Mouse (Mus musculus) liver, embryonic 12.5 days (tissue): ENCODE results near the gene Abcb8. TPM values are rescaled to one million over a fixed set of nuclear protein-coding genes. Genes with fewer than 3 reads are reported as not detected.

Source experiments
- ATAC-seq: fragments of 200-750 bp; cut with Nextera tagmentation; 2 replicates; pipeline ENCODE4 v1.8.0; 2017; ENCODE audit warnings: moderate number of reproducible peaks, mild to moderate bottlenecking, moderate library complexity
- H3K27ac ChIP-seq: fragments of 300-500 bp; sonication (generic); 2 replicates; pipeline ENCODE4 v1.5.1; 2016; ENCODE audit warnings: mild to moderate bottlenecking
- H3K27me3 ChIP-seq: fragments of 300-500 bp; sonication (generic); replicated peaks from 2 replicates; pipeline ENCODE4 v1.6.1; 2016; ENCODE audit warnings: mild to moderate bottlenecking, moderate library complexity
- H3K36me3 ChIP-seq: fragments of 300-500 bp; sonication (generic); 2 replicates; pipeline ENCODE4 v1.6.1; 2016; ENCODE audit warnings: mild to moderate bottlenecking, moderate library complexity
- H3K4me1 ChIP-seq: fragments of 300-500 bp; sonication (generic); 2 replicates; pipeline ENCODE4 v1.6.1; 2016
- H3K4me2 ChIP-seq: fragments of 300-500 bp; sonication (generic); 2 replicates; pipeline ENCODE4 v1.6.1; 2016; ENCODE audit warnings: mild to moderate bottlenecking, moderate library complexity
- H3K4me3 ChIP-seq: fragments of 300-500 bp; sonication (generic); 2 replicates; pipeline ENCODE4 v1.5.1; 2016; ENCODE audit warnings: mild to moderate bottlenecking, moderate library complexity
- H3K9ac ChIP-seq: fragments of 300-500 bp; sonication (generic); 2 replicates; pipeline ENCODE4 v1.6.1; 2016; ENCODE audit warnings: mild to moderate bottlenecking, moderate library complexity
- H3K9me3 ChIP-seq: fragments of 300-500 bp; sonication (generic); replicated peaks from 2 replicates; pipeline ENCODE4 v1.6.1; 2016; ENCODE audit warnings: mild to moderate bottlenecking, moderate library complexity
- WGBS: fragments of 180-500 bp; shearing (Covaris S2); methylation state at CpG from one replicate; pipeline ENCODE4 v1.1.7; 2016; ENCODE audit not compliant: insufficient replicate concordance; 5-methylcytosine and 5-hydroxymethylcytosine counted together
- polyA plus RNA-seq: library from polyadenylated mRNA; unstranded; fragments of >200 nt; fragmentation: Nextera tagmentation; extraction: Ambion mirVana; gene quantifications from 2 replicates; pipeline ENCODE4 v1.2.1, GENCODE M21; 2016

Abcb8 gene
- polyA plus RNA-seq, 1 experiment from 2014 or later, result 34.1 TPM

DNA sequence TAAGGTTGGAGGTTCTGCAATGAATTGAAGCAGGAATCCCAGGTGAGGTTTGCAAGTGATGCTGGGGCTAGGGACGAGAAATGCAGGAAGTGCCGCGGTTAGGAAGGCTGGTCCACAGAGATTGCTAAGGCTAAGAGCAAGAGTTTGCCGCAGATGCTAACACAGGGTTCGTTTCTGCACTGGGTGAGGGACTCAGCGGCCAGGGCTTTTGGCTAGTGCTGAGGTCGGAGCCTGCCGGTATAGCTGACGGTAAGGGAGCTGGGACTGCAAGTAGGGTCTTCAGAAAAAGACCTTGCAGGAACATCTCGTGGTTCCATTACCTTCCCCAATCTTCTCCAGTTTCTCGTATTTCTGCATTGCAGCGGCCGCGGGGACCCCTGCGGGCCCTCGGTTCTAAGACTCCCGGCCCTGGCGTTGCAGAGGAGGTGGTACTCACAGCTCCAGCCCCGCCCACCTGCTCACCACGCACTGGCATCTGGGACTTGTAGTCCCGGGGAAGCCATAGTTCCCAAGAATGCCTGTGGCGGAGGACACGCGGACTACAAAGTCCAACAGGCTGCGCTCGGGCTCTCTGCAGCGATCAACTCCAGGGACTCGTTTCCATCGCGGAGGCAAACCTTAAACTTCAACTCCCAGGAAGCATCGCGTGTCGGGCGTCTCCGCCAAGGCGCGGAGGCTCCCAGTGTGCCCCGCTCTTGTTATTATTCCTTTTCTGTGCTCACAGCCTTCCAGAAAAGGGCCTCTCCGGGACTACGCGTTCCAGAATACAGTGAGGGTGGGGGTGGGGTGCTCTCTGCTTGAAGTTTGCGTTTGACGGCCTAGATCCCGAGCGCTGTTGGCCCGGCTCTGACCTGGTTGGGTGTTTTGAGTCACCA is 29.9 kb downstream of the Abcb8 start, which contains the start of the genes Cdk5 and Slc4a2:
TSS of gene Cdk5 (minus strand) at position 402 of the 875 bp plus-strand sequence.
TSS of gene Slc4a2 (plus strand) at position 709 of the 875 bp plus-strand sequence.
- under 1% methylated on average over 46 of the region's 46 CpGs for WGBS
- H3K9me3 ChIP-seq, result no peaks in the 10 kb centered on the region
- peak within 1 kb of the TSS; percentile 89 for H3K9ac ChIP-seq
- H3K27ac ChIP-seq, result peak within 1 kb of the TSS; percentile 95
- peak within 1 kb of the TSS; percentile 74 for H3K4me3 ChIP-seq
- peaks cover 55% of the 10 kb centered on the region for H3K4me1 ChIP-seq
- peak within 1 kb of the TSS; percentile 95 for H3K4me2 ChIP-seq
- H3K27me3 ChIP-seq, result no peaks in the 10 kb centered on the region; the same call in 1 of the 2 replicates
- ATAC-seq, result peak; percentile 93
- H3K36me3 ChIP-seq, result peaks cover 13% of the 10 kb centered on the region

DNA sequence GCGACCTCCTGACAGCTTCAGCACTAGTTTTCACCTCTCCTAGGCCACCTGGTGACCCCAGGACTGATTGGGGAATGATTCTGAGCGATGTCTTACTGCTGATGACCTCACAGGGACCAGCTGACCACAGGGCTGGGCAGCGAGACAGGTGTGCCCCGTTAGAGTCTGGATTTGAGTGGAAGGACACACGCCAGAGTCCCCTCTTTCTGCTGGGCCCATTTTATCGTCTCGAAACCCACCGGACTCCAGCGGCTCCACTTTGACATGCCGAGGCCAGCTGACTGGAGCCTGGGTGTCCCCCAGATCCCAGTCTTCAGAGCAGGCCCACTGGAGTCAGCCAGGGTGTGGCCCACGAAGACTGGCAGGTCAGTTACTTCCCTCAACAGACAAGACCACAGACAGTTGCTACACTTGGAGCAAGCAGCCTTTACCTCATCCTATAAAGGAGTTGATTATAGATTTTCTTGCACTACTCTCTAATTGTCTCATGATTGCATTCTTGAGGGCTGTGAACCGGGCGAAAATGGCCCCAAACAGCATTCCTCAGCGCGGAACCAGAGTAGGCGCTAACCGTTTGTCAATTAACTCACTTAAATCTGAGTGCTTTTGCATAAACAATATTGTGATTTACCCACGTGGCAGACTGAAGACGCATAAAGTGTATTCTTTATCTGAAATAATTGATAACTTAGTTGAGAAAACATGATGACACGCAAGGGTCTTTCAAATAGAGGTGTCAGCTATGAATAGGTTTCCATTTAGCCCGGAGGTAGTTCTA is 30.7 kb downstream of the Abcb8 start:
- Histone ChIP-seq H3K9me3 (no peaks in the 10 kb centered on the region), H3K4me1 (peaks cover 60% of the 10 kb centered on the region), H3K4me2 (peak overlapping the region; percentile 95), H3K27me3 (no peaks in the 10 kb centered on the region; the same call in 1 of the 2 replicates), H3K4me3 (peak overlapping the region; percentile 74), H3K36me3 (peaks cover 9% of the 10 kb centered on the region), H3K27ac (peak overlapping the region; percentile 95), H3K9ac (peak overlapping the region; percentile 89)
- ATAC-seq, result no peak
- 14% methylated on average over 21 of the region's 21 CpGs for WGBS

DNA sequence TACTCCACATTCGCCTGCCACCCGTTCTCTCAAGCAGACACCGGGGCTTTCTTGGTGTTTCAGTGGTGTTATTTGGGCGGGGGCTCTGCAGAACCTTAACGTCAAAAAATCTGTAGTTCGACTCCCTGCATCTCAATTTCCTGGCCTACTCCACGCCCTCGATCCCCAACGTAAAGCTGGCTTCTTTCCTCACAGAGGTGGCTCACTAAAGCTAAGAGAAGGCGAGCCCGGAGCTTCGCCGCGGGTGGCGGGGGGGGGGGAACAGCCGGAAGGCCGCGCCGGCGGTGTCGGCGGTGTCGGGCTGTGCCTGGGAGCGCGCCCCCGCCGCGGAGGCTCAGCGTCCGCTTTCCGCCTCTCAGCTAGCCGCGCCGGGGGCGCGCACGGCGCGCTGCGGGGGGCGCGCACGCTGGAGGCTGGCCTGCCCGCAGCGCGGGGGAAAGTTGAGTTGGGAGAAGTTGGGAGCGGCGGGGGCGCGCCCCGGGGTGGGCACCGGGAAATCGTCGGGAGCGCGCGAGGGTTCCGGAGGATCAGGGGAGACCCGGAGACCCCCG is 31.5 kb downstream of the Abcb8 start:
- H3K27me3 ChIP-seq, result no peaks in the 10 kb centered on the region; the same call in 1 of the 2 replicates
- no peaks in the 10 kb centered on the region for H3K9me3 ChIP-seq
- ATAC-seq, result peak; percentile 48
- peak overlapping the region; percentile 89 for H3K9ac ChIP-seq
- peak overlapping the region; percentile 74 for H3K4me3 ChIP-seq
- peaks cover 8% of the 10 kb centered on the region for H3K36me3 ChIP-seq
- under 1% methylated on average over 50 of the region's 60 CpGs for WGBS
- peak overlapping the region; percentile 95 for H3K27ac ChIP-seq
- peak overlapping the region; percentile 95 for H3K4me2 ChIP-seq
- peaks cover 60% of the 10 kb centered on the region for H3K4me1 ChIP-seq

DNA sequence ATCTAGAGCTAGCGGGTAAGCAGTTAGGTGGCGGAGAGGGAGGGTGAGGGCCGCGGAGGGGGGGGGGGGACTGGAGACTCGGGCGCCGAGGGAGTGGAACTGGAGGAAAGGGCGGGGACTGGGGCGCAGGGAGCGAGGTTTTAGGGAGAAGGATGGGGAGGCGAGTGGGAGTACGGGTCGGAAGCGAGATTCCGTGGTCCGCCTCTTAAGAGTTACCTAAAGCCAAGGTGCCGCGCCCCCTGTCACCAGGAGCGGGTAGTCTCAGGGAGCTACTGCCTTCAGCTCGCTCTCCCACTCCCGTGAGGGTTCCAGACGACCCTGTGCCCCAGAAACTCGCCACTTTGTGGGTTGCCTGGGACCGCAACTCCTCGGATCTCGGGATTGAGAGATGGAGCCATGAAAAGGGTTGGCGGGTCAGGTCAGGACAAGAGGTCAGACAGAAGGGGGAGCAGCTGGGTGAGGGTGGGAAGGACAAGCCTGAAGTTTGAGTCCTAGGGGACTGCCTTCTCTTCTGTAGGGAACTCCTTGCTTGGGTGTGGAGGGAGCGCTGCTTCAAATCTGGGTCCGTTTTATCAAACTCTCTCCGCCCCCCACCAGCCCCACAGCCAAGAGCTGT is 32.1 kb downstream of the Abcb8 start:
- Histone ChIP-seq H3K9ac (peak overlapping the region; percentile 89), H3K4me1 (peaks cover 60% of the 10 kb centered on the region), H3K27ac (peak overlapping the region; percentile 95), H3K9me3 (no peaks in the 10 kb centered on the region), H3K4me2 (peak overlapping the region; percentile 95), H3K27me3 (no peaks in the 10 kb centered on the region; the same call in 1 of the 2 replicates), H3K36me3 (peaks cover 13% of the 10 kb centered on the region), H3K4me3 (peak overlapping the region; percentile 74)
- ATAC-seq, result no peak
- under 1% methylated on average over 25 of the region's 30 CpGs for WGBS

DNA sequence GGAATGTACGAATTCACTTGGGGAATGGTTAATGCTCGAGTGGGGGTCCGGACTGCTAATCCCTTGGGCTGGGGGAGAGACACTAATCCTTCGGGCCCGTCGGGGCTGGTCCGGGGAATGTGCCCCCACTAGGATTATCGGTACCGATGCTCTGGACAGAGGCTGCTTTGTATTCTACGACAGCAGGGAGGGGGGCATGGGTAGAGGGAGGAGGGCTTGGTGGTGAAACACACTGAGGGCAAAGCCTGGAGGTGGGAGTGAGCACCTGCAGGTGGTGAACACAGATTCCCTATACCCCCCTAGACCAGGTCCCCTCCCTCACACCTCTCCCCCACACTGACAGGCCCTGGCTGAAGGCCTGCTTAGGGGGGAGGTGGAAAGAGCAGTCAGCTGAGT is 32.6 kb downstream of the Abcb8 start:
- H3K4me3 ChIP-seq, result peak overlapping the region; percentile 74
- H3K27ac ChIP-seq, result no peak overlapping the region
- peak overlapping the region; percentile 95 for H3K4me2 ChIP-seq
- H3K9me3 ChIP-seq, result no peaks in the 10 kb centered on the region
- peaks cover 18% of the 10 kb centered on the region for H3K36me3 ChIP-seq
- H3K9ac ChIP-seq, result peak overlapping the region; percentile 89
- ATAC-seq, result no peak
- 10% methylated on average over 10 of the region's 10 CpGs for WGBS
- peaks cover 60% of the 10 kb centered on the region for H3K4me1 ChIP-seq
- H3K27me3 ChIP-seq, result no peaks in the 10 kb centered on the region; the same call in 1 of the 2 replicates

DNA sequence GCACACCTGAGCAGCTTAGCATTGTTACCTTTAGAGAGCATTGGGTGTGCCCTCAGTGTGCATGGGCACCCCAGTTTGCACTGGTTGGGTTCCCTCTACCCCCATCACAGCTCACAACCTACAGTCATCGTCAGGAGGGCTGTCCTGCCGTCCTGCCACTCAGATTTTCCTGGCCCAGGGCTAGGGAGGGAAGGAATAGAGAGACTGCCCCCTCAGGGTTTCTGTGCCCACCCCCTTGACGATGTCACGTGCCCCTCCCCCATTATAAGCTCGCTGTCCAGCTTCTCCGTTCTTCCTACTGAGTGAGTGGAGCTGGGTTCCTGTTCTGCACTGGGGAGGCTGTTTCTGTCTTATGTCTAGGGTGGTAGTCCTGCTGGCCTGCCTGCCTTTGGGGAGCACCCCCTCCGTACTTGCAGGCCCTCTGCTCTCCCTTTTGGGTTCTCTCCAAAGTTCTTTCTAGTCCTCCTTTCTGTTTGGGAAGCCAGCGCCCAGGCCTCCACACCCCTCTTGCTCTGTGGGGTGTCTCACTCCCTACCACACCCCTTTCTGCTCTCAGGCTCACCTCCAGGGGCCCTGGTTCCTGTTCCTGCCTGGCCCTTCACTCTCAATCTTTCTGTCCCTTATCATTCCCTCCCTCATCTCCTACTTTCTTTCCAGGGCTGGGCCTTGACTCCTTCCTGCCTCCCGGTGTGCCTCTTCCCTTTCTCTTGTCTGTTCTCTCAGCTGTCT is 33.3 kb downstream of the Abcb8 start:
- Histone ChIP-seq H3K4me2 (peak overlapping the region; percentile 95), H3K4me1 (peaks cover 60% of the 10 kb centered on the region), H3K9ac (peak overlapping the region; percentile 89; the same call in 1 of the 2 replicates), H3K27me3 (no peaks in the 10 kb centered on the region; the same call in 1 of the 2 replicates), H3K4me3 (peak overlapping the region; percentile 74), H3K9me3 (no peaks in the 10 kb centered on the region), H3K36me3 (peaks cover 25% of the 10 kb centered on the region), H3K27ac (no peak overlapping the region)
- 8% methylated on average over 9 of the region's 9 CpGs for WGBS
- ATAC-seq, result no peak

DNA sequence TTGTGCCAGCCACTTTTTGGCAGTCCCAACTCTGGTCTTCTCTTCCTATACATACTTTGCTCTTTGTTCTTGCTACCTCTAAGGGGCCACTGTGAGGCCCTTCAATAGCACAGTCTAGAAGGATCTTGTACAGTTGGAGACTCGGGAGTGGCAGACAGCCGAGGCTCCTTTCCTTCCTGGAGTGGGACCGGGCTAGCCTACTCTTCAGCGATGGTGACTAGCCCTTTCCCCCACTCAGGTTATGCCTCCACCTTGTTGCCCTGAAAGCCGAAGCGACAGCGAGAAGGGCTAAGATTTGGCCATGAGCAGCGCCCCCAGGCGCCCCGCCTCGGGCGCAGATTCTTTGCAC is 33.8 kb downstream of the Abcb8 start:
- Histone ChIP-seq H3K27me3 (no peaks in the 10 kb centered on the region; the same call in 1 of the 2 replicates), H3K9ac (peak overlapping the region; percentile 35; the same call in 1 of the 2 replicates), H3K4me1 (peaks cover 59% of the 10 kb centered on the region), H3K4me2 (peak overlapping the region; percentile 95), H3K4me3 (peak overlapping the region; percentile 74; the same call in 1 of the 2 replicates), H3K36me3 (peaks cover 30% of the 10 kb centered on the region), H3K9me3 (no peaks in the 10 kb centered on the region), H3K27ac (no peak overlapping the region)
- no peak for ATAC-seq
- 26% methylated on average over 12 of the region's 12 CpGs for WGBS

DNA sequence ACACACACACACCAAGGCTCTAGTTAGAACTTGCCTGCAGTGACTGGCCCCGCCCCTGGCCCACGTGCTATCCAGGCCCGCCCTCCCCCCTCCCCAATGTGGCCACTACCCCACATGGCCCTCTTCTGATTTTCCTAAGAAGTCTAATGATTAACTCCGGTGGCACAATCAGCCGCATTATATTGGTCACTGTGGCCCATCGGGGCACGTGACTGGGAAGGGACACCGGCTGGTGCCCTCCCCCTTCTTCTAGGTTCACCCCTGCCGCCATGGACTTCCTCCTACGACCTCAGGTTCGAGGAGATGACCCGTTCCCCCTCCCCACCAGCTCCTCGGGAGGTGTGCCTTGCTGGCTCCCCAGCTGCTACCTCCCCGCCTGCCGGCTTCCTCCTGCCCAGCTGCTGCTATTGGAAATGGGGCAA is 34.5 kb downstream of the Abcb8 start:
- 6% methylated on average over 15 of the region's 15 CpGs for WGBS
- ATAC-seq, result no peak
- Histone ChIP-seq H3K27me3 (no peaks in the 10 kb centered on the region; the same call in 1 of the 2 replicates), H3K4me3 (peak overlapping the region; percentile 36), H3K27ac (peak overlapping the region; percentile 39; the same call in 1 of the 2 replicates), H3K9ac (no peak overlapping the region), H3K4me1 (peaks cover 52% of the 10 kb centered on the region), H3K36me3 (peaks cover 37% of the 10 kb centered on the region), H3K4me2 (peak overlapping the region; percentile 95), H3K9me3 (no peaks in the 10 kb centered on the region)

DNA sequence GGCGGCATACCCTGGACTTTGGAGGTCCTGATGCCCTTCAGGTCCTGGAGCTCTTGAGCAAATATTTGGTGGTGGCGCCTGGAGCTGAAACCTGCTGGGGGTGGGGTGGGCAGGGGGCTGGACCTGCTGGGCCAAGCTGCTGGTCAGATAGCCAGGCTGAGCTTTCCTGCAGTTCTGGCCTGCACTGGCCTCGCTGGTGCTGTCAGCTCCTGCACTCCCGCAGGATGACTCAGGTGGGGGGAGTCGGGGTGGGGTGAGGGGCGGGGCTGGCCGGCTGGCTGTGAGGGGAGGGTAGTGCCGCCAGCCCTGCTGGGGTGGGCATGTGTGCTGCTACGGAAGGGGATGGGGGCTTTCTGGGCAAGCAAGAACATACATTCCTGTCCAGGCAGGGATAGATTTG is 35.1 kb downstream of the Abcb8 start:
- peak overlapping the region; percentile 36 for H3K4me3 ChIP-seq
- WGBS, result 15% methylated on average over 9 of the region's 9 CpGs
- H3K27ac ChIP-seq, result peak overlapping the region; percentile 39; the same call in 1 of the 2 replicates
- ATAC-seq, result no peak
- peaks cover 43% of the 10 kb centered on the region for H3K36me3 ChIP-seq
- peaks cover 50% of the 10 kb centered on the region for H3K4me1 ChIP-seq
- H3K27me3 ChIP-seq, result no peaks in the 10 kb centered on the region; the same call in 1 of the 2 replicates
- H3K9me3 ChIP-seq, result no peaks in the 10 kb centered on the region
- H3K9ac ChIP-seq, result no peak overlapping the region
- H3K4me2 ChIP-seq, result peak overlapping the region; percentile 95

DNA sequence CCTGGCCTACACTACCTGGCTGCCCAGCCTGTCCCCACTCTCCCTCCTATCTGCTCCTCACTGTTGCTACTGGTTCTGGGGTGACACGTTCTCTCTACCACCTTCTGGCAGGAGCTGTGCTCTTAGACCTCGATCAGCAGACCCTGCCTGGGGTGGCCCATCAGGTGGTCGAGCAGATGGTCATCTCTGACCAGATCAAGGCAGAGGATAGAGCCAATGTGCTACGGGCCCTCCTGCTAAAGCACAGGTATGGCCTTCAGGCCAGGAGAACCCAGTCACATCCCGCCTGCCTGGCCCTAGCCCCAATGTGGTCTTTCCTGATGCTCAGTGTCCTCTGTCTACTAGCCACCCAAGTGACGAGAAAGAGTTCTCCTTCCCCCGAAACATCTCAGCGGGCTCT is 40.5 kb downstream of the Abcb8 start:
- Histone ChIP-seq H3K9ac (no peak overlapping the region), H3K36me3 (peaks cover 87% of the 10 kb centered on the region), H3K4me2 (no peak overlapping the region), H3K9me3 (no peaks in the 10 kb centered on the region), H3K27ac (no peak overlapping the region), H3K4me1 (no peaks in the 10 kb centered on the region), H3K27me3 (no peaks in the 10 kb centered on the region), H3K4me3 (no peak overlapping the region)
- 73% methylated on average over 8 of the region's 8 CpGs for WGBS
- ATAC-seq, result no peak
